Mouse (Mus musculus): ENCODE results near the gene Fibp. TPM values are rescaled to one million over a fixed set of nuclear protein-coding genes. Genes with fewer than 3 reads are reported as not detected.
"Not testable (repeated sequence)": the region's sequence is repeated elsewhere in the genome, so short reads cannot be mapped to it uniquely, and the experiment has no call there.

Gene Fibp
- polyA plus RNA-seq, 1 experiment from 2014 or later: 101 TPM

- peaks cover 58% of the 10 kb centered on the region for H3K36me3 ChIP-seq (ENCODE audit: control insufficient read depth, insufficient read depth, low read length)
- no peak overlapping the region for H3K4me3 ChIP-seq (ENCODE audit: control insufficient read depth in 1 of 2, insufficient read depth in 1 of 2, low read depth in 1 of 2, low read length in 2 of 2)
- ATAC-seq (ENCODE audit: insufficient number of reproducible peaks, insufficient read depth, low FRiP score, low read depth): no peak
- H3K4me2 ChIP-seq (ENCODE audit: low read length): no peak overlapping the region
- 90% methylated on average over 7 of the region's 7 CpGs for WGBS
- H3K27me3 ChIP-seq (ENCODE audit: control insufficient read depth, insufficient read depth, low read length): no peaks in the 10 kb centered on the region
- no peaks in the 10 kb centered on the region for H3K9me3 ChIP-seq (ENCODE audit: control insufficient read depth, low read length)
- H3K9ac ChIP-seq (ENCODE audit: low read length): no peak overlapping the region
- no peak overlapping the region for H3K27ac ChIP-seq (replicated peaks in 1 of 2; ENCODE audit: control insufficient read depth in 1 of 2, insufficient read depth in 1 of 2, low read depth in 2 of 2, low read length in 2 of 2)
- H3K4me1 ChIP-seq (ENCODE audit: control insufficient read depth in 2 of 2, insufficient read depth in 2 of 2, low read length in 2 of 2): peaks cover 11 to 13% of the 10 kb centered on the region in 2 experiments
Measured at GRCm38 (mm10) chr19:5485821-5486220, 25.4 kb downstream of the Fibp start.

GRCm38 (mm10) chr19:5486286-5486685 lies 25.9 kb downstream of the Fibp start:
- H3K4me3 ChIP-seq (ENCODE audit: control insufficient read depth in 1 of 2, insufficient read depth in 1 of 2, low read depth in 1 of 2, low read length in 2 of 2): no peak overlapping the region
- H3K27ac ChIP-seq (replicated peaks in 1 of 2; ENCODE audit: control insufficient read depth in 1 of 2, insufficient read depth in 1 of 2, low read depth in 2 of 2, low read length in 2 of 2): peak overlapping the region in 1 of 2 experiments; percentile 6; a peak in 1 of 4 replicates
- no peak for ATAC-seq (ENCODE audit: insufficient number of reproducible peaks, insufficient read depth, low FRiP score, low read depth)
- H3K4me1 ChIP-seq (ENCODE audit: control insufficient read depth in 2 of 2, insufficient read depth in 2 of 2, low read length in 2 of 2): peaks cover 11 to 13% of the 10 kb centered on the region in 2 experiments
- WGBS: 85% methylated on average over 8 of the region's 8 CpGs
- no peaks in the 10 kb centered on the region for H3K9me3 ChIP-seq (ENCODE audit: control insufficient read depth, low read length)
- H3K27me3 ChIP-seq (ENCODE audit: control insufficient read depth, insufficient read depth, low read length): no peaks in the 10 kb centered on the region
- peaks cover 54% of the 10 kb centered on the region for H3K36me3 ChIP-seq (ENCODE audit: control insufficient read depth, insufficient read depth, low read length)
- H3K4me2 ChIP-seq (ENCODE audit: low read length): no peak overlapping the region
- no peak overlapping the region; the same call in 1 of the 2 replicates for H3K9ac ChIP-seq (ENCODE audit: low read length)

- Histone ChIP-seq H3K9ac (ENCODE audit: low read length) (no peak overlapping the region; the same call in 1 of the 2 replicates), H3K27me3 (ENCODE audit: control insufficient read depth, insufficient read depth, low read length) (no peaks in the 10 kb centered on the region), H3K27ac (replicated peaks in 1 of 2; ENCODE audit: control insufficient read depth in 1 of 2, insufficient read depth in 1 of 2, low read depth in 2 of 2, low read length in 2 of 2) (peak overlapping the region in 1 of 2 experiments; percentile 100; a peak in 1 of 4 replicates), H3K36me3 (ENCODE audit: control insufficient read depth, insufficient read depth, low read length) (peaks cover 51% of the 10 kb centered on the region), H3K4me1 (ENCODE audit: control insufficient read depth in 2 of 2, insufficient read depth in 2 of 2, low read length in 2 of 2) (peaks cover 11 to 14% of the 10 kb centered on the region in 2 experiments), H3K4me2 (ENCODE audit: low read length) (peak overlapping the region; percentile 92), H3K9me3 (ENCODE audit: control insufficient read depth, low read length) (no peaks in the 10 kb centered on the region), H3K4me3 (ENCODE audit: control insufficient read depth in 1 of 2, insufficient read depth in 1 of 2, low read depth in 1 of 2, low read length in 2 of 2) (no peak overlapping the region)
- 77% methylated on average over 4 of the region's 4 CpGs for WGBS
- no peak for ATAC-seq (ENCODE audit: insufficient number of reproducible peaks, insufficient read depth, low FRiP score, low read depth)
Measured at GRCm38 (mm10) chr19:5486771-5487170, 26.4 kb downstream of the Fibp start.

- peak within 1 kb of the TSS; percentile 84 for H3K9ac ChIP-seq (ENCODE audit: low read length)
- H3K9me3 ChIP-seq (ENCODE audit: control insufficient read depth, low read length): no peaks in the 10 kb centered on the region
- peak within 1 kb of the TSS; percentile 58 to 70 for H3K4me3 ChIP-seq (ENCODE audit: control insufficient read depth in 1 of 2, insufficient read depth in 1 of 2, low read depth in 1 of 2, low read length in 2 of 2)
- H3K36me3 ChIP-seq (ENCODE audit: control insufficient read depth, insufficient read depth, low read length): peaks cover 51% of the 10 kb centered on the region
- H3K27me3 ChIP-seq (ENCODE audit: control insufficient read depth, insufficient read depth, low read length): no peaks in the 10 kb centered on the region
- H3K4me1 ChIP-seq (ENCODE audit: control insufficient read depth in 2 of 2, insufficient read depth in 2 of 2, low read length in 2 of 2): peaks cover 11 to 24% of the 10 kb centered on the region in 2 experiments
- H3K27ac ChIP-seq (replicated peaks in 1 of 2; ENCODE audit: control insufficient read depth in 1 of 2, insufficient read depth in 1 of 2, low read depth in 2 of 2, low read length in 2 of 2): peak within 1 kb of the TSS; percentile 99 to 100
- WGBS: under 1% methylated on average over 39 of the region's 39 CpGs
- peak; percentile 80 for ATAC-seq (ENCODE audit: insufficient number of reproducible peaks, insufficient read depth, low FRiP score, low read depth)
- peak within 1 kb of the TSS; percentile 92 for H3K4me2 ChIP-seq (ENCODE audit: low read length)
Measured at GRCm38 (mm10) chr19:5487768-5488550, 27.5 kb downstream of the Fibp start, which contains the start of gene Mus81. TSS of gene Mus81 (minus strand) at chr19:5488402.

GRCm38 (mm10) chr19:5488878-5489571 lies 28.6 kb downstream of the Fibp start:
- H3K9ac ChIP-seq (ENCODE audit: low read length): peak overlapping the region; percentile 74
- WGBS: under 1% methylated on average over 26 of the region's 26 CpGs

GRCm38 (mm10) chr19:5489721-5490120 lies 29.3 kb downstream of the Fibp start:
- Histone ChIP-seq H3K4me2 (ENCODE audit: low read length) (peak overlapping the region; percentile 92), H3K9ac (ENCODE audit: low read length) (peak overlapping the region; percentile 0; the same call in 1 of the 2 replicates), H3K27ac (replicated peaks in 1 of 2; ENCODE audit: control insufficient read depth in 1 of 2, insufficient read depth in 1 of 2, low read depth in 2 of 2, low read length in 2 of 2) (peak overlapping the region; percentile 48 to 100), H3K4me1 (ENCODE audit: control insufficient read depth in 2 of 2, insufficient read depth in 2 of 2, low read length in 2 of 2) (peaks cover 11 to 27% of the 10 kb centered on the region in 2 experiments), H3K36me3 (ENCODE audit: control insufficient read depth, insufficient read depth, low read length) (peaks cover 51% of the 10 kb centered on the region), H3K4me3 (ENCODE audit: control insufficient read depth in 1 of 2, insufficient read depth in 1 of 2, low read depth in 1 of 2, low read length in 2 of 2) (0 out of 4 replicates have a peak overlapping the region, but pooled peaks of 1 of the 2 experiments have one; percentile 98)
- H3K9me3 ChIP-seq (ENCODE audit: control insufficient read depth, low read length); ATAC-seq (ENCODE audit: insufficient number of reproducible peaks, insufficient read depth, low FRiP score, low read depth); H3K27me3 ChIP-seq (ENCODE audit: control insufficient read depth, insufficient read depth, low read length): not testable (repeated sequence)
- 48% methylated on average over 10 of the region's 10 CpGs for whole genome bisulfite sequencing

More at GRCm38 (mm10) chr19:5488878-5489571, 28.6 kb downstream of the Fibp start:
- H3K4me2 ChIP-seq (ENCODE audit: low read length): peak overlapping the region; percentile 92
- peaks cover 11 to 27% of the 10 kb centered on the region in 2 experiments for H3K4me1 ChIP-seq (ENCODE audit: control insufficient read depth in 2 of 2, insufficient read depth in 2 of 2, low read length in 2 of 2)
- no peaks in the 10 kb centered on the region for H3K9me3 ChIP-seq (ENCODE audit: control insufficient read depth, low read length)
- ATAC-seq (ENCODE audit: insufficient number of reproducible peaks, insufficient read depth, low FRiP score, low read depth): peak; percentile 79
- peak overlapping the region; percentile 99 to 100 for H3K27ac ChIP-seq (replicated peaks in 1 of 2; ENCODE audit: control insufficient read depth in 1 of 2, insufficient read depth in 1 of 2, low read depth in 2 of 2, low read length in 2 of 2)
- peak overlapping the region; percentile 51 to 58 for H3K4me3 ChIP-seq (ENCODE audit: control insufficient read depth in 1 of 2, insufficient read depth in 1 of 2, low read depth in 1 of 2, low read length in 2 of 2)
- H3K36me3 ChIP-seq (ENCODE audit: control insufficient read depth, insufficient read depth, low read length): peaks cover 51% of the 10 kb centered on the region
- H3K27me3 ChIP-seq (ENCODE audit: control insufficient read depth, insufficient read depth, low read length): no peaks in the 10 kb centered on the region

- Histone ChIP-seq H3K9me3 (ENCODE audit: control insufficient read depth, low read length) (no peaks in the 10 kb centered on the region), H3K36me3 (ENCODE audit: control insufficient read depth, insufficient read depth, low read length) (peaks cover 50% of the 10 kb centered on the region), H3K27ac (replicated peaks in 1 of 2; ENCODE audit: control insufficient read depth in 1 of 2, insufficient read depth in 1 of 2, low read depth in 2 of 2, low read length in 2 of 2) (peak within 1 kb of the TSS; percentile 96 to 100), H3K27me3 (ENCODE audit: control insufficient read depth, insufficient read depth, low read length) (no peaks in the 10 kb centered on the region), H3K9ac (ENCODE audit: low read length) (peak within 1 kb of the TSS; percentile 99), H3K4me3 (ENCODE audit: control insufficient read depth in 1 of 2, insufficient read depth in 1 of 2, low read depth in 1 of 2, low read length in 2 of 2) (peak within 1 kb of the TSS; percentile 98 to 99), H3K4me1 (ENCODE audit: control insufficient read depth in 2 of 2, insufficient read depth in 2 of 2, low read length in 2 of 2) (peaks cover 11 to 27% of the 10 kb centered on the region in 2 experiments), H3K4me2 (ENCODE audit: low read length) (peak within 1 kb of the TSS; percentile 92)
- ATAC-seq (ENCODE audit: insufficient number of reproducible peaks, insufficient read depth, low FRiP score, low read depth): peak; percentile 61
- WGBS: under 1% methylated on average over 61 of the region's 62 CpGs
Measured at GRCm38 (mm10) chr19:5490313-5490897, 30.0 kb downstream of the Fibp start, which contains the start of gene Cfl1. TSS of gene Cfl1 (plus strand) at chr19:5490455.

Data from heart, embryonic 14.5 days (tissue).